Mouse (Mus musculus) liver, embryonic 14.5 days (tissue): ENCODE measurements at regions not wholly inside any gene's neighbourhood (a gene's known extent, or its start where the extent isn't known, plus 50 kb on each side); places are given as distances from the start of the nearest gene placed in this dataset.

Experiments used
- CTCF ChIP-seq: IDR thresholded peaks from 2 replicates; pipeline ENCODE4 v1.5.1; 2016; ENCODE audit warnings: antibody characterized with exemption, low read depth, control low read depth
- EP300 ChIP-seq: IDR thresholded peaks from 2 replicates; pipeline ENCODE4 v1.6.1; 2016; ENCODE audit warnings: antibody characterized with exemption, low read depth

DNA sequence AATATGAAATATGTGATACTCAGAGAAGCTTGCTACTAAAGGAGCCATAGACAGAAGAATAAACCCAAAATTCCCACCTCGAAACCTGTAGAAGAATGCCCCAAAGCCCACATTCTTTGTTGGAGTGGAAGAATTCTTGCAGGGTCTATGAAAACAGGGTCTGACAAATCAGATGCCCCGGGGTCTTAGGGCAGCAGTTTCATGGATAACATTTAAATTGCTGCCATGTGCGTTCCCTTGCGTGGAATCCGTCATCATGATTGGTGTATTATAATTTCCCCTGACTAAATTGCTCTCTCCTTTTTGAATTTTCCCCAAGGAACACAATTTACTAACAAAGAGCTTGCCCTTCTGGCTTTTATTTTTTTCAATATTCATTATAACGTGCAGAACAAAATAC lies 99.6 kb upstream of the Lrig3 start:
- TF ChIP-seq CTCF (no peak), EP300 (no peak)
